Mouse (Mus musculus): ENCODE measurements around the gene Plxnc1.

GRCm38 (mm10) chr10:94982528-94982927 lies 37.9 kb upstream of the Plxnc1 start:
- no peak for TF ChIP-seq CTCF (IDR thresholded peaks at IDR 0.05; ENCODE audit: low read depth, low read length)
- no peak for TF ChIP-seq POLR2A (IDR thresholded peaks at IDR 0.05; ENCODE audit: borderline replicate concordance, low read depth, low read length)

All from bone marrow macrophage, adult 2 months (primary cell).